Mouse (Mus musculus) heart, postnatal 36 days (tissue): ENCODE measurements around the gene Gm20449. TPM values are rescaled to one million over a fixed set of nuclear protein-coding genes. Genes with fewer than 3 reads are reported as not detected.
"Not testable (repeated sequence)": the region's sequence is repeated elsewhere in the genome, so short reads cannot be mapped to it uniquely, and the experiment has no call there.

Experiments
- DNase-seq, 2 experiments: peaks; one replicate each; pipeline ENCODE4 v3.0.0; 2021 to 2022
- intact Hi-C: fragments of 180-260 bp; cut with DNase I; formaldehyde crosslinking; loops from one replicate; pipeline ENCODE4 v1.15.1; 2025
- total RNA-seq, 2 experiments: library from RNA; stranded (reverse); gene quantifications; 2 replicates each; pipeline ENCODE4 v1.2.3; 2021

Gm20449 gene
- under 1 TPM in 1 of 2 experiments, not detected in 1; 0.11 TPM for total RNA-seq

DNA sequence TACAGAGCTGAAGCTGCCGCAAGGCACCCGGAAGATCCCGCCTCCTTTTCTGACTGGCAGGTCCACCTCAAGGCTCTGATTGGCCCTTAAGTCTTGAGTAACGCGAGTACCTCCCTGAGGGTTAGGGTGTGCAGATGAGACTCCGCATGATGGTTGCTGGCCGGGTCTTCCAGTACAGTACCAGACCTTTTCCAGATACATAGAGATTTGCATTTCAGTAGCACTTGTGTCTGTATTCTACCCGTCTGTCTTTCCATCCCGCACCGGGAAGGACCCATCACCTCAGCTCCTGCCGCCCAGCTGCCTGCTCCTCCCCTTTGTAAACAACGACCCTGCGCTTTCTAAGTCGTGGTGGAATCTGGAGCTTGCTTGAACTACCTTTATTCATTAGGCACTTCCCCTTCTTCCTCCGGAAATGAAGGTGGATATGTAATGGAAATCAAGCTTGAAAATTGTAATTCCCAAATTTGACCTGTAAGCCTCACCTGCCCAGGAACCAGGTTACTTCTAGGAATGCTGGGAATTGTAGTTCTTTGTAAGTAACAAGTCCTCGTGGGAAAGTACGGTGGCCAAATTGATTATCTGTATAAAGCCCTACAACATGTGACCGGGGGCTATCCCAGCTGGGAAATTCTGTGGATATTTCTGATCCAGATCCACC is at the start of gene Gm20449, which contains the start of gene AW146154:
Gene Gm20449, minus strand, starts transcription at position 29 of the 661 bp plus-strand sequence.
Gene AW146154, minus strand, starts transcription at position 502 of the 661 bp plus-strand sequence.
- intact Hi-C loops, result loop anchor here (1.0 to 10.0 kb wide), 4 partner anchors 98 to 1795 kb away; partner anchors contain the start of genes 2610021A01Rik and AI987944
- DNase-seq, result peak; percentile 99

DNA sequence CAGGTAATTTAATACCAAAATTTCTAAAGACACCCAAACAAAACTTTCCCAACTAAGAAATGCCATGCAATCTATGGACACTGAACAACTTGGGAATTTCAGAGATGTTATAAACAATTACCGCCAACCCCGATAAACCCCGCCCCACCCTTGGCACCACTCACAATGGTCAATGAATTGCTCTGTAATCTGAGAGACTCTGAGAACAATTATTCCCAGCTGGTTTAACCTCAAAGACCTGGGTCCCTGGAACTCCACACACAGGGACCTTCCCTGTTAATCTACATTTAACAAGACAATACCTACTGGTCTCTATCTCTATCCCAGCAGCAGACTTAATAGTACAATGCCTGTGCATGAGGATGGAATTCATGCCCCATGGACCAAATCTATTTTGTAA is 13.5 kb upstream of the Gm20449 start:
- DNase-seq, result no peak
- intact Hi-C loops, result no loop called here

DNA sequence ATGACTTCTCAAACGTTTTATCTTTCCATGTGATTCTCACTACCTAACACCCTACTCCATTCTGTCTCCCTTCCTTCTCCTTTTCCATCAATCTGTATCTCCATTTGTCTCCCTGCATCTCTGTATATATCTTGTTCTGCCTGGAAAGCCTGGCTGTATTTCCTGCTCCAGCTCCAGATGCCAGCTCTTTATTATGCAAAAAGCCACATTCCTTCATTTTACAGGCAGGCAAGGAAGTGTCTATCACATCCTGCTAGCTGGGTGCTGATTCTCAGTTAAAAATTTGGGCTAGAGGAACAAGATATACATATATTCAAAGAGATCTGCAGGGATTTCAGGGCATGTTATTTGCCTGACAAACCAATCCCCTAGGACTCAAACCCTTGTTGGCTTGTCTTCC is 13.0 kb upstream of the Gm20449 start:
- intact Hi-C loops, result no loop called here
- no peak for DNase-seq

DNA sequence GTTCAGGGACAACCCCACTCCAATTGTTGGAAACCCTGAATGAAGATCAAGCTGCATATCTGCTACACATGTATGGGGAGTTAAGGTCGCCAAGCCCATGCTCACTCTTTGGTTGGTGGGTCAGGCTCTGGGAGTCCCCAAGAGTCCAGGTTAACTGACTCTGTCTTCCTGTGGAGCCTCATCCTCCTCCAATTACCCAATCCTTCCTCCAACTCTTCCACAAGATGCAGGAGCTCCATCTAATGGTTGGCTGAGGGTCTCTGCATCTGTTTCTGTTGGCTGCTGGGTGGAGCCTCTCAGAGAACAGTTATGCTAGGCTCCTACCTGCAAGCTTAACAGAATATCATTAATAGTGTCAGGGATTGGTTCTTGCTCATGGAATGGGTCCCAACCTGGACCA is 3.2 kb upstream of the Gm20449 start:
- no peak for DNase-seq
- intact Hi-C loops, result no loop called here

DNA sequence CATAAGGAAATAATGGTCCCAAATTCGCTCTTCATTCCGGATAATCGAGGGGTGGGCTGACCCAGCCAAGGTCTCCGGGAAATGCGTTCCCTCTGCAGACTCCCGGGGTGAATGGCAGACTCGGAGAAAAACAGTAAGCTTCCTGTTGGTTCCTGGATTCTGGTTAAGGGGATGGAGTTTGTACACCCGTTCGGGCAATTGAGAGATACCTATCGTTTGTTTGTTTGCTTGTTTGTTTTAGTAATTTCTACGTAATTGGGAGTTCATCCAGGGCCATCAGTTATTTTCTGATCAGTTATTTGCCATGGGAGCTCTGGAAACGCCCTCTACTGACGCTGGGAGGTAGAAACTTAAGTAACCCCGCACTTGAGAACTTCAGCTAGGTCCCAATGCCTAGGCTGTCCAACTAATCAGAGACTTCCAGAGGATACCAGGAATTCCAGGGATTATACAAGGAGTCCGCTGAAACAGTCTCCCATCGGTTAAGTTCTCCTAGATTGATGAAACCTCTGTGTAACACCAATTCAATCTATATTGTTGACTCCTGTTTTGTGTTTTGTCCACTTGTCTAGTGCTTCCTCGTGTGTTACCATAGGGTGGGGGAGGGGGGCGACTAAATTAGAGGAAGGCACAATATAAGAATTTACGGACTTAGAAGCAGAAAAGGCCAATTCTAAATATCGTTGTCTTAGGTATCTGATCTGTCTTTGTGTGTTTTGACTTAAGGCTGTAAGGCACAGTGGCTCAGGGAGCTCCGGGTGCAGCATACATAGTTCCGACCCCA is 1.1 kb upstream of the Gm20449 start:
- DNase-seq, result peak; percentile 64 to 67
- intact Hi-C loops, result no loop called here

DNA sequence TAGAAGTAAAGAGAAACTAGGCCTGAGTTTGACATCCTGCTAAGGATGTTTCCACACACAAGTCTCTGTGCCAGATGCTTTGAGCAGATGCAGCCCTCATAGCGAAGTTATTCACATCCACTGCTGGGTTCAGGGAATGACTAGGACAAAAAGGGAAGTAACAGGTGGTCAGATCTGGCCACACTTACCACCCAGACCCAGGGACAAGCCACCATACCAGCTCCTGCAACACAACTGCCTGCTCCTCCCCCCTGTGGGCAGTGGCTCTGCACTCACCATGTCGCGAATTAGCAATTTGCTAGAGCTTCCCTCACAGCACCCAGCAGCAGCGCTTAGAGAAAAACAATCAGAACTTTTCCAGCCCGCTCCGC is 214 bp downstream of the Gm20449 start:
- intact Hi-C loops, result loop anchor here (1.0 to 10.0 kb wide), 4 partner anchors 98 to 1796 kb away; partner anchors contain the start of genes 2610021A01Rik and AI987944
- not testable (repeated sequence) for DNase-seq

DNA sequence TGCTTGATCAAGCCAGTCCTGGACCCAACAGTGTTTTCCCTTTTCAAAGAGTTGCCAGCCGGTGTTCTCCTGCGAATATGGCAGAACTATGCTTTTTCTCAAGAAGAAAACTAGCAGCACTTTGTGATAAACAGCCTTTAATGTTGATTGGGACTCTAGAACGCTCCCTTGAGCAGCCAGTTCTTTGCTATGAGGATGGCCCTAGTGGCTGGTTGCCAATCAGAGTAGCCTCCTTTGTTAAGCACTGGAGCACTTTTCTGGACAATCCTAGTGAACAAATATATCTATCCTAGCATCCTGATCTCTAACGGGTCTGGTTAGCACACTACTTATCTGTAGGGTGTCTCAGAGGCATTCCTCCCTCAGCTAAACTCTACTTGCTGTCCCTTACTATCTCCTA is 753 bp downstream of the Gm20449 start:
- intact Hi-C loops, result loop anchor here (5.0 to 10.0 kb wide), 2 partner anchors 99 to 1796 kb away; partner anchors contain the start of gene 2610021A01Rik
- not testable (repeated sequence) for DNase-seq

DNA sequence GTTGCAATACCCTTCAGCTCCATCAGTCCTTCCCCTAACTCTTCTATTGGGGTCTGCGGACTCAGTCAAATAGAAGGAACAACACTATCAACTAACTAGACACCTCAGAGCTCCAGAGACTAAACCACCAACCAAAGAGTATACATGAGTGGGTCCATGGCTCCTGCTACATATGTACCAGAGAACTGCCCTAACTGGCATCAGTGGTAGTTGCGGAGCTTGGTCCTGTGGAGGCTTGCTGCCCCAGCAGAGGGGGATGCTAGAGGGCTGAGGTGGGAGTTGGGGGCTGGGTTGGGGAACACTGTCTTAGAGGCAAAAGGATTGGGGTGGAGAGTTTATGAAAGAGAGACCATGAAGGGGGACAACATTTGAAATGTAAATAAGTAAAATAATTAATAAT is 1.3 kb downstream of the Gm20449 start:
- DNase-seq, result no peak
- intact Hi-C loops, result loop anchor here (5.0 to 10.0 kb wide), 2 partner anchors 99 to 1797 kb away; partner anchors contain the start of gene 2610021A01Rik

DNA sequence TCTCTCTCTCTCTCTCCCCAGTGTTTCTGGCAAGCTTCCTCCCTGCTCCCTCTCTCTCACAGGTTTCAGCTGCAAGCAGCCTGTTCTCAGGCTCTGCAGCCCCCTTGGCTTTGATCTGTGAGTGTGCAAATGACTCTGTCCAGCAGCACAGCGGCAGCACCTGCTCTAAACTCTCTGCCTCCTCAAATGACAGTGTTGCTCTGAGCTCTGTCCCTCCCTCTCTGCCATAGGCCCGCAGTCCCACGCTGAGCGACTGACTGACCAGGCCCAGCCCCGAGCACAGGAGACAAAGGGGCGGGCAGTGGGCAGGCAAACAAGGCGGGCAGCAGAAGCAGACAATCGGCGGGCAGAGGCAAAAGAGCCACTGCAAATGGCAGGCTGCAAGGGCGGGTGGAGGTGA is 47.4 kb downstream of the Gm20449 start:
- intact Hi-C loops, result no loop called here
- no peak for DNase-seq

DNA sequence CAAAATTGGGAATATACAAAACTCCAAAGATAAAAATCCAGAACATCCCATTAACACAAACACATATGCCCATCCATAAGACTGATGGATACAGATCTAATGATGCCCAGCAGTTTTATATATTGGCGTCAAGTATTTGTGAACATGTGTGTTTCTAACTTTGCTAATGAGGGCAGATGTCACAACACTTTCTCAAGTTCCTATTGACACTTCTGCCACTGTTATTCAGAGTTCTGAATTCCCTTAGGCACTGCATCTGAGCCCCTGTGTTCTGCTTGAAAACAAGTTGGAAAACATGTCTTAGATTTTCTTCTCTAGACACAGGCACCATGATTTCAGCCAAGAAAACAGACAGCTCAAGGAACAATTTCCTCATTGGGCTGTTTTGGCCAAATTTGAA is 50.6 kb downstream of the Gm20449 start, which contains the start of gene Vmn2r57:
Gene Vmn2r57, minus strand, starts transcription at position 101 of the 400 bp plus-strand sequence.
- DNase-seq, intact Hi-C loops: not testable (repeated sequence)

DNA sequence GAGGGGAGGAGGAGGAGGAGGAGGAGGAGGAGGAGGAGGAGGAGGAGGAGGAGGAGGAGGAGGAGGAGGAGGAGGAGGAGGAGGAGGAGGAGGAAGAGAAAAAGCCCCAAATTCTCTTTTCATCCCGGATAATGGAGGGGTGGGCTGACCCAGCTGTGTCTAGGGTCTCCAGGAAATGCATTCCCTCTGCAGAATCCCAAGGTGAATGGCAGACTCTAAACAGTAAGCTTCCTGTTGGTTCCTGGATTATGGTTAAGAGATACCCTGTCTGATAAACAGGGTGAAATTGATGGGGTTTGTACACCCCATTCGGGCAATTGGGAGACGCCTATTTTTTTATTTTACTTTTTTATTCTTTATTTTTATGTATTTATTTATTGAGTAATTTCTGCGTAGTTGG is 105.1 kb downstream of the Gm20449 start:
- intact Hi-C loops, result loop anchor here (5.0 to 10.0 kb wide), 2 partner anchors 201 to 238 kb away; partner anchors contain the start of genes 2610021A01Rik and Zfp788
- DNase-seq, result no peak

DNA sequence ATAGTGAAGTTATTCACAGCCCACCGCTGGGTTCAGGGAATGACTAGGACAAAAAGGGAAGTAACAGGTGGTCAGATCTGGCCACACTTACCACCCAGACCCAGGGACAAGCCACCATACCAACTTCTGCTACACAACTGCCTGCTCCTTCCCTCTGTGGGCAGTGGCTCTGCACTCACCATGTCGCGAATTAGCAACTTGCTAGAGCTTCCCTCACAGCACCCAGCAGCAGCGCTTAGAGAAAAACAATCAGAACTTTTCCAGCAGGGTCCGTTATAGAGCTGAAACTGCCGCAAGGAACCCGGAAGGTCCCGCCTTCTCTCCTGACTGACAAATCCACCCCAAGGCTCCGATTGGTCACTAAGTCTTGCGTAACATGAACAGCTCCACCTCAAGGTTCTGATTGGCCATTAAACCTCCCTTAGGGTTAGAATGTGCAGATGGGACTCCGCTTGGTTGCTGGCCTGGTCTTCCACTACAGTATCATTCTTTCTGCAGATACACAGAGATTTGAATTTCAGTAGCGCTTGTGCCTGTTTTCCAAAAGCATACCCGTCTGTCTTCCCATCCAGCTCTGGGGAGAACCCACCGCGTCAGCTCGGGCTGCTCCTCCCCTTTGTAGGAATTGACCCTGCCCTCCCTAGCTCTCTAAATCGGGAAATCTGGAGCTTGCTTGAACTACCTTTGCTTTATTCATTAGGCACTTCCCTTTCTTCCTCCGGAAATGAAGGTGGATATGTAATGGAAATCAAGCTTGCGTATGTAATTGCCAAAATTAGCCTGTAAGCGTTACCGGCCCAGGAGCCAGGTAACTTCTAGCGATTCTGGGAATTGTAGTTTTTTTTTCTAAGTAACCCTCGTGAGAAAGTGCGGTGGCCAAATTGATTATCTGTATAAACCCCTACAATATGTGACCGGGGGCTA is 105.9 kb downstream of the Gm20449 start, which contains the start of gene AI987944:
Gene AI987944, minus strand, starts transcription at position 332 of the 924 bp plus-strand sequence.
- DNase-seq, result peak; percentile 77 to 82
- intact Hi-C loops, result loop anchor here (1.0 to 10.0 kb wide), 3 partner anchors 106 to 239 kb away; partner anchors contain the start of genes 2610021A01Rik, AW146154, Gm20449 and Zfp788

Other genes with a start within 250 kb of the Gm20449 start
- 10 to 100 TPM; 10.5 to 12.2 TPM for gene AI987944, start 106.0 kb downstream of the Gm20449 start, total RNA-seq
- under 1 TPM; 0.19 to 0.28 TPM for gene Vmn2r57, start 50.7 kb downstream of the Gm20449 start, total RNA-seq
- 1 to 10 TPM; 5.5 to 6.6 TPM for gene AW146154, start 473 bp upstream of the Gm20449 start, total RNA-seq
- gene Gm6871, start 74.2 kb upstream of the Gm20449 start, total RNA-seq, result not detected
- 1 to 10 TPM; 7.4 to 9.9 TPM for gene 2610021A01Rik, start 99.8 kb upstream of the Gm20449 start, total RNA-seq
- gene Zfp788, start 133.8 kb upstream of the Gm20449 start, total RNA-seq, result 10 to 100 TPM in 1 of 2 experiments, 1 to 10 TPM in 1; 7.6 to 10.0 TPM